Comparison of ENCODE assay signal across 20 mouse cellular contexts in the genomic region with DNA sequence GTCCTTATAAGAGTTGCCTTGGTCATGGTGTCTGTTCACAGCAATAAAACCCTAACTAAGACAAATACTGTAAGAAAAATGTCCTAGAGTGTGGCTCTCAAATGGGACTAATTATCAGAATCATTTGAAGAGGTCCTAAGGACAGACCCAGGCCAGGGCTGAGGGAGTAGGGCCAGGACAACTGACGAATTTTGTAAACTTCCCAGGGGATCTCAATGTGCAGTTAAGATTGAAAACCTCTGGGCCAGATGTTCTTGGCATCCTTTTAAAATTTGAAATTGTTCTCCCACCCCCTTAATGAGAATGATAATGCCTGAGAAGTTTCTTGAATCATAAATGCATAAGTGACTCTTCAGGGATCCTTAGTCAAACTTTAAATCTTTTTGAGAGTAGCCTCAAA. TPM values are rescaled to one million over a fixed set of nuclear protein-coding genes. Genes with fewer than 3 reads are reported as not detected.
"Had no signal": no experiment of that assay in that cellular context is flagged by ENCODE, and none has a peak within 500 bp of the region (broad histone marks: within the 10 kb centered on the region; RNA-seq: fewer than 3 reads in every experiment).

No protein-coding gene starts in this region.

- H3K27ac ChIP-seq: heart, adult 2 months; heart, embryonic 13.5 days; heart, embryonic 15.5 days; hindbrain, embryonic 10.5 days; hindbrain, embryonic 12.5 days; hindbrain, embryonic 14.5 days; intestine, embryonic 15.5 days; layer of hippocampus, adult 2 months; left cerebral cortex, adult 2 months; limb, embryonic 10.5 days; limb, embryonic 12.5 days; liver, embryonic 13.5 days; liver, embryonic 15.5 days had no signal

- DNase-seq: kidney, adult 18-20 months; kidney, adult 8-10 months; kidney, postnatal 10 days; kidney, postnatal 25 days; kidney, postnatal 4 days; liver; liver, embryonic 13.5 days had no signal

- H3K4me3 ChIP-seq: heart, adult 2 months; heart, embryonic 13.5 days; heart, embryonic 15.5 days; hindbrain, embryonic 10.5 days; hindbrain, embryonic 12.5 days; intestine, embryonic 15.5 days; layer of hippocampus, adult 2 months; left cerebral cortex, adult 2 months; limb, embryonic 10.5 days; limb, embryonic 12.5 days; liver, embryonic 13.5 days; liver, embryonic 15.5 days had no signal

RNA-seq across cellular contexts. Expression of a gene that starts 14.3 kb away (rescaled TPM):
- total RNA-seq: granulocyte monocyte progenitor cell, adult 5-6 weeks had no signal
